Mouse (Mus musculus) heart, postnatal 0 days (tissue): ENCODE results near the gene Zbtb16. TPM values are rescaled to one million over a fixed set of nuclear protein-coding genes. Genes with fewer than 3 reads are reported as not detected.

Source experiments
- ATAC-seq: fragments of 200-750 bp; cut with Nextera tagmentation; 2 replicates; pipeline ENCODE4 v1.8.0; 2017; ENCODE audit warnings: low read depth, moderate number of reproducible peaks, moderate library complexity; ENCODE audit not compliant: insufficient read depth
- DNase-seq: peaks from one replicate; pipeline ENCODE4 v3.0.0-alpha.2; 2016; ENCODE audit warnings: low spot score
- H3K27ac ChIP-seq: fragments of 300-500 bp; sonication (generic); 2 replicates; pipeline ENCODE4 v1.5.1; 2014; ENCODE audit warnings: low read depth, mild to moderate bottlenecking
- H3K27me3 ChIP-seq: fragments of 300-500 bp; sonication (generic); 2 replicates; pipeline ENCODE4 v1.6.1; 2014; ENCODE audit warnings: low read length, mixed read lengths; ENCODE audit not compliant: control insufficient read depth, insufficient read depth
- H3K36me3 ChIP-seq: fragments of 300-500 bp; sonication (generic); replicated peaks from 2 replicates; pipeline ENCODE4 v1.6.1; 2014; ENCODE audit warnings: low read length, mixed read lengths; ENCODE audit not compliant: control insufficient read depth, insufficient read depth
- H3K4me1 ChIP-seq: fragments of 300-500 bp; sonication (generic); 2 replicates; pipeline ENCODE4 v1.6.1; 2014; ENCODE audit warnings: antibody characterized with exemption; ENCODE audit not compliant: control insufficient read depth, insufficient read depth
- H3K4me2 ChIP-seq: fragments of 300-500 bp; sonication (generic); 2 replicates; pipeline ENCODE4 v1.6.1; 2014; ENCODE audit warnings: low read depth, mild to moderate bottlenecking, low read length, moderate library complexity
- H3K4me3 ChIP-seq: fragments of 300-500 bp; sonication (generic); 2 replicates; pipeline ENCODE4 v1.5.1; 2014; ENCODE audit warnings: low read depth, low read length
- H3K9ac ChIP-seq: fragments of 300-500 bp; sonication (generic); replicated peaks from 2 replicates; pipeline ENCODE4 v1.6.1; 2014; ENCODE audit warnings: low read depth, low read length, mixed read lengths
- H3K9me3 ChIP-seq: fragments of 300-500 bp; sonication (generic); replicated peaks from 2 replicates; pipeline ENCODE4 v1.6.1; 2016; ENCODE audit warnings: low read length; ENCODE audit not compliant: control insufficient read depth
- CTCF ChIP-seq: IDR thresholded peaks from 2 replicates; pipeline ENCODE4 v1.5.1; 2016; ENCODE audit warnings: antibody characterized with exemption, control low read depth, low read depth
- EP300 ChIP-seq: IDR thresholded peaks from 2 replicates; pipeline ENCODE4 v1.6.1; 2016; ENCODE audit warnings: antibody characterized with exemption, low read depth
- WGBS: fragments of 180-500 bp; shearing (Covaris S2); extraction: QIAGEN DNeasy Blood & Tissue Kit; methylation state at CpG from one replicate; pipeline ENCODE4 v1.1.7; 2014; 5-methylcytosine and 5-hydroxymethylcytosine counted together
- polyA plus RNA-seq: library from polyadenylated mRNA; unstranded; fragments of >200 nt; fragmentation: Nextera tagmentation; extraction: Ambion mirVana; gene quantifications from 2 replicates; pipeline ENCODE4 v1.2.1, GENCODE M21; 2015
- total RNA-seq: library from RNA; depleted of rRNA; stranded (reverse); fragments of >200 nt; gene quantifications from 2 replicates; pipeline ENCODE4 v1.2.3, GENCODE M21; 2014; ENCODE audit warnings: low replicate concordance

Gene Zbtb16
- total and polyA plus RNA-seq, 2 experiments from 2014 or later: 5.0 to 54.7 TPM

GRCm38 (mm10) chr9:48757650-48758580 lies 78.1 kb downstream of the Zbtb16 start:
- no peak overlapping the region for H3K4me3 ChIP-seq
- no peak for TF ChIP-seq EP300
- no peak for TF ChIP-seq CTCF
- H3K4me2 ChIP-seq: no peak overlapping the region
- peaks cover 57% of the 10 kb centered on the region for H3K4me1 ChIP-seq
- no peaks in the 10 kb centered on the region for H3K27me3 ChIP-seq
- no peaks in the 10 kb centered on the region for H3K9me3 ChIP-seq
- no peak overlapping the region for H3K27ac ChIP-seq
- ATAC-seq: no peak
- H3K36me3 ChIP-seq: no peaks in the 10 kb centered on the region
- 80% methylated on average over 13 of the region's 13 CpGs for WGBS
- no peak for DNase-seq
- H3K9ac ChIP-seq: no peak overlapping the region

GRCm38 (mm10) chr9:48756261-48756812 lies 79.7 kb downstream of the Zbtb16 start:
- no peak for DNase-seq
- Histone ChIP-seq H3K9ac (no peak overlapping the region), H3K4me2 (no peak overlapping the region), H3K4me3 (no peak overlapping the region), H3K36me3 (no peaks in the 10 kb centered on the region), H3K9me3 (no peaks in the 10 kb centered on the region), H3K4me1 (peaks cover 50% of the 10 kb centered on the region), H3K27me3 (no peaks in the 10 kb centered on the region), H3K27ac (no peak overlapping the region)
- ATAC-seq: no peak
- no peak for TF ChIP-seq CTCF
- TF ChIP-seq EP300: no peak
- WGBS: 48% methylated on average over 10 of the region's 10 CpGs

DNA sequence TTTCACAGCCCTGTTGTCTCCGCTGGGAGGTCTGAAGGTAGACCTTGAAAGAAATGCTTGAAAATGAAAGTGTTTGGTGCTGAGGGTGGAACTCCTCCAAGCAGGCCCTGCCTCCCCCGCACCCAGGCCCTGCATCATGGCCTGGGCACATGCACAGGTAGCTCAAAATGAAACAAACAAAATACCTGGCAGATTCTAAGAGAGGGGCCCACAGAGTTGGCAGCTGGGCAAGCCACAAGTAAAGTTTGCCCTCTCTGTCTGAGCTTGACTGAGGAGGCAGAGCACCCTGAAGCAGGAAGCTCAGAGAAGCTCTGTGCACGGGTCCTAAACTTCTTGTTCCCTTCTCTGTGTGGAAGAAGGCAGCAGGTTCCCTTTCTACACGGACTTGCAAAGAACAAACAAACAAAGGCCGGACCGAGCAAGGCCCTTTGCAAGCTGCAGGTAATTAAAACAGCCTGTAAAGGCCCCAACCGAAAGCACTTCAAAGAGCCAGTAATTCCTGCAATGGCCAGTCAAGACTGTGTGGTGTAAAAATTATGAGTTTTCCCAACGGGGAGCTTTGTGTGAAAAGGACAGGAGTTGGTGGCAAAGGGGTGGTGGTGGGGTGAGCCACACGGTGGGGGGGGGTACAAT lies 80.5 kb downstream of the Zbtb16 start:
- Histone ChIP-seq H3K4me2 (no peak overlapping the region), H3K4me3 (no peak overlapping the region), H3K27me3 (no peaks in the 10 kb centered on the region), H3K9me3 (no peaks in the 10 kb centered on the region), H3K4me1 (peaks cover 43% of the 10 kb centered on the region), H3K27ac (no peak overlapping the region), H3K36me3 (no peaks in the 10 kb centered on the region), H3K9ac (no peak overlapping the region)
- ATAC-seq (no peak), DNase-seq (no peak)
- no peak for TF ChIP-seq CTCF
- TF ChIP-seq EP300: no peak
- 69% methylated on average over 9 of the region's 9 CpGs for WGBS

DNA sequence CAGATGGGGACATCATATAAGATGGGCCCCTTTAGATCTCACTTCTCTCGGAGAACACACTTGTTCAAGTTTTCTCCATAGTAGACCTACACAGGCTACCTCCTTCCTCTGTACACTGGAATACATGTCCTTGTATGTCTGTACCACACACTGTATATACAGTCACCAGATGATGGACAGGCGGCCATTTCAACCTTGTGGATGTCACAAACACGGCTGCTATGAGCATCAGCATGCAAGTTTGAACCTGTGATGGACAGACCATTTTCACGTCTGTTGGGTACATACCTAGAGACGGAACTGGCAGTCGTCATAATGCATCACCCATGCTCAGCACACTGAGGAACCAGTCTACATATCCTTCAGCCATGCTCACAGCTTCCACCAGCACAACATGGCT lies 81.6 kb downstream of the Zbtb16 start:
- peaks cover 31% of the 10 kb centered on the region for H3K4me1 ChIP-seq
- H3K9me3 ChIP-seq: no peaks in the 10 kb centered on the region
- no peak overlapping the region for H3K9ac ChIP-seq
- no peaks in the 10 kb centered on the region for H3K36me3 ChIP-seq
- no peak for ATAC-seq
- WGBS: 96% methylated on average over 6 of the region's 6 CpGs
- TF ChIP-seq CTCF (no peak), EP300 (no peak)
- no peak overlapping the region for H3K4me2 ChIP-seq
- DNase-seq: no peak
- no peaks in the 10 kb centered on the region for H3K27me3 ChIP-seq
- H3K27ac ChIP-seq: peak overlapping the region; percentile 43; the same call in 1 of the 2 replicates
- H3K4me3 ChIP-seq: no peak overlapping the region

DNA sequence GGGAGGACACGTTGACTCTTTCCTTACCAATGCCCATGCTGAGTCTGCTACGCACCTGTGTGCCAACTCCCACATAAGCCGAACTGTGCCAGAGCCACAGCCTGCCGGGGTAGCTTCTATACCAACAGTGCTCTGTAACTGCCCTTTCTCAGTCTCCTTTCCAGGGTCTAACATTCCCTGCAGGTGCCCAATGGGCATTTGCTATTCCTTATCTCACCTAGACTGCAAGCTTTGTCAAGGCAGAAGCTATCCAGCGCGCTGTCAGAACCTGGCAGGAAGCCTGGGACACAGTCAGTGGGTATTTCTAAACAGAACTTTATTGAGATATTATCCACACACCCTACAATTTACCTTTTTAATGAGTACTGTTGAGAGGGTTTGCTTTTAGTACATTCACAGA lies 82.1 kb downstream of the Zbtb16 start:
- no peak overlapping the region for H3K4me2 ChIP-seq
- H3K9me3 ChIP-seq: no peaks in the 10 kb centered on the region
- no peak for ATAC-seq
- TF ChIP-seq EP300: no peak
- no peak for TF ChIP-seq CTCF
- H3K27me3 ChIP-seq: no peaks in the 10 kb centered on the region
- peaks cover 32% of the 10 kb centered on the region for H3K4me1 ChIP-seq
- H3K36me3 ChIP-seq: no peaks in the 10 kb centered on the region
- peak overlapping the region; percentile 43; the same call in 1 of the 2 replicates for H3K27ac ChIP-seq
- H3K4me3 ChIP-seq: no peak overlapping the region
- H3K9ac ChIP-seq: no peak overlapping the region
- WGBS: 67% methylated on average over 6 of the region's 6 CpGs
- DNase-seq: no peak
